Mouse (Mus musculus) CH12.LX (cell line): ENCODE data around the gene 4930447C04Rik. TPM values are rescaled to one million over a fixed set of nuclear protein-coding genes. Genes with fewer than 3 reads are reported as not detected.

Experiments
- DNase-seq: peaks from one replicate; pipeline ENCODE4 v3.0.0-alpha.2; 2013; ENCODE audit errors: extremely low read depth
- H3K27ac ChIP-seq: 2 replicates; pipeline ENCODE4 v1.5.1; 2012; ENCODE audit warnings: low read depth, mild to moderate bottlenecking, control low read depth, moderate library complexity; ENCODE audit not compliant: insufficient read depth
- H3K27me3 ChIP-seq: replicated peaks from 2 replicates; pipeline ENCODE3; 2012; ENCODE audit warnings: inconsistent platforms
- H3K36me3 ChIP-seq, 2 experiments: replicated peaks in 1 of 2; 2 replicates each; pipeline versions ENCODE3 to v1.6.1; 2012; ENCODE audit warnings: inconsistent platforms in 1 of 2, low read length in 1 of 2, mild to moderate bottlenecking in 1 of 2, mixed read lengths in 1 of 2, moderate library complexity in 1 of 2; ENCODE audit not compliant: control insufficient read depth in 1 of 2, insufficient read depth in 1 of 2
- H3K4me1 ChIP-seq, 2 experiments: 2 replicates each; pipeline ENCODE4 v1.6.1; 2012; ENCODE audit warnings: inconsistent platforms in 1 of 2, moderate library complexity in 1 of 2; ENCODE audit not compliant: insufficient read depth in 2 of 2, control insufficient read depth in 1 of 2
- H3K4me2 ChIP-seq: 2 replicates; pipeline ENCODE4 v1.6.1; 2012; ENCODE audit warnings: low read depth, mild to moderate bottlenecking, control low read depth; ENCODE audit not compliant: poor library complexity, insufficient read depth, severe bottlenecking
- H3K4me3 ChIP-seq, 3 experiments: fragments of 150-350 bp in 1 of 3; sonication (generic) in 1 of 3; replicated peaks in 1 of 3; 2 replicates each; pipeline versions ENCODE3 to v1.5.1; 2011 to 2012; ENCODE audit warnings: low read depth in 2 of 3, low read length in 2 of 3, mild to moderate bottlenecking in 2 of 3, moderate library complexity in 2 of 3, control low read depth in 1 of 3, improper control_type of control experiment in 1 of 3, inconsistent platforms in 1 of 3, mixed read lengths in 1 of 3; ENCODE audit not compliant: poor library complexity in 1 of 3
- H3K79me2 ChIP-seq: replicated peaks from 2 replicates; pipeline ENCODE4 v1.6.1; 2012; ENCODE audit warnings: mild to moderate bottlenecking, moderate library complexity; ENCODE audit not compliant: control insufficient read depth, poor library complexity, insufficient read depth, severe bottlenecking; ENCODE audit errors: extremely low read depth
- H3K9ac ChIP-seq: 2 replicates; pipeline ENCODE4 v1.6.1; 2012; ENCODE audit warnings: low read depth, mild to moderate bottlenecking, control low read depth, moderate library complexity; ENCODE audit not compliant: insufficient read depth
- H3K9me3 ChIP-seq: replicated peaks from 2 replicates; pipeline ENCODE3; 2012; ENCODE audit warnings: low read length, inconsistent platforms, mixed read lengths
- CHD1 ChIP-seq: IDR thresholded peaks from 2 replicates; pipeline ENCODE4 v1.6.1; 2012; ENCODE audit warnings: low read depth, low read length, improper control_type of control experiment, inconsistent platforms
- CHD2 ChIP-seq: IDR thresholded peaks from 2 replicates; pipeline ENCODE4 v1.6.1; 2011; ENCODE audit warnings: low read length, improper control_type of control experiment
- EP300 ChIP-seq: IDR thresholded peaks from 2 replicates; pipeline ENCODE4 v1.6.1; 2011; ENCODE audit warnings: low read length, improper control_type of control experiment
- ETS1 ChIP-seq: conservative IDR thresholded peaks from 2 replicates; pipeline ENCODE4 v1.6.1; 2012; ENCODE audit warnings: low read depth, mild to moderate bottlenecking, inconsistent platforms, low read length, improper control_type of control experiment, moderate library complexity
- HCFC1 ChIP-seq: IDR thresholded peaks from 2 replicates; pipeline ENCODE4 v1.6.1; 2012; ENCODE audit warnings: low read depth, mild to moderate bottlenecking, inconsistent platforms, low read length, improper control_type of control experiment
- IRF4 ChIP-seq: IDR thresholded peaks from 2 replicates; pipeline ENCODE4 v1.6.1; 2014; ENCODE audit warnings: low read depth, mild to moderate bottlenecking, inconsistent platforms, low read length, improper control_type of control experiment
- JUN ChIP-seq: IDR thresholded peaks from 2 replicates; pipeline ENCODE4 v1.6.1; 2011; ENCODE audit warnings: low read depth, mild to moderate bottlenecking, low read length, improper control_type of control experiment, moderate library complexity; ENCODE audit not compliant: insufficient read depth
- JUND ChIP-seq: conservative IDR thresholded peaks from 2 replicates; pipeline ENCODE4 v1.6.1; 2011; ENCODE audit warnings: low read depth, low read length, improper control_type of control experiment
- MAFK ChIP-seq: IDR thresholded peaks from 2 replicates; pipeline ENCODE4 v1.6.1; 2011; ENCODE audit warnings: low read length, improper control_type of control experiment; ENCODE audit not compliant: insufficient replicate concordance
- MAX ChIP-seq: IDR thresholded peaks from 2 replicates; pipeline ENCODE4 v1.6.1; 2011; ENCODE audit warnings: low read length, improper control_type of control experiment
- MAZ ChIP-seq: IDR thresholded peaks from 2 replicates; pipeline ENCODE4 v1.6.1; 2012; ENCODE audit warnings: low read depth, mild to moderate bottlenecking, inconsistent platforms, low read length, improper control_type of control experiment, moderate library complexity
- MEF2A ChIP-seq: IDR thresholded peaks from 2 replicates; pipeline ENCODE4 v1.6.1; 2014; ENCODE audit warnings: low read depth, mild to moderate bottlenecking, inconsistent platforms, low read length, improper control_type of control experiment, borderline replicate concordance
- MXI1 ChIP-seq: IDR thresholded peaks from 2 replicates; pipeline ENCODE4 v1.6.1; 2011; ENCODE audit warnings: mild to moderate bottlenecking, low read depth, low read length, improper control_type of control experiment
- MYC ChIP-seq: IDR thresholded peaks from 2 replicates; pipeline ENCODE4 v1.6.1; 2011; ENCODE audit warnings: low read depth, mild to moderate bottlenecking, improper control_type of control experiment, low read length
- NELFE ChIP-seq: IDR thresholded peaks from 2 replicates; pipeline ENCODE4 v1.6.1; 2011; ENCODE audit warnings: low read depth, low read length, improper control_type of control experiment
- PAX5 ChIP-seq: IDR thresholded peaks from 2 replicates; pipeline ENCODE4 v1.6.1; 2012; ENCODE audit warnings: low read length, inconsistent platforms, mixed read lengths
- RCOR1 ChIP-seq: conservative IDR thresholded peaks from 2 replicates; pipeline ENCODE4 v1.6.1; 2012; ENCODE audit warnings: low read depth, mild to moderate bottlenecking, inconsistent platforms, low read length, improper control_type of control experiment
- SMC3 ChIP-seq: IDR thresholded peaks from 2 replicates; pipeline ENCODE4 v1.6.1; 2011; ENCODE audit warnings: low read depth, low read length, improper control_type of control experiment
- TCF12 ChIP-seq: IDR thresholded peaks from 2 replicates; pipeline ENCODE4 v1.6.1; 2014; ENCODE audit warnings: low read depth, mild to moderate bottlenecking, inconsistent platforms, low read length, improper control_type of control experiment
- UBTF ChIP-seq: IDR thresholded peaks from 2 replicates; pipeline ENCODE4 v1.6.1; 2012; ENCODE audit warnings: low read depth, mild to moderate bottlenecking, inconsistent platforms, low read length, improper control_type of control experiment, moderate library complexity
- USF2 ChIP-seq: conservative IDR thresholded peaks from 2 replicates; pipeline ENCODE4 v1.6.1; 2011; ENCODE audit warnings: low read depth, low read length, improper control_type of control experiment
- ZC3H11A ChIP-seq: IDR thresholded peaks from 2 replicates; pipeline ENCODE4 v1.6.1; 2012; ENCODE audit warnings: low read depth, mild to moderate bottlenecking, inconsistent platforms, low read length, improper control_type of control experiment
- ZKSCAN1 ChIP-seq: IDR thresholded peaks from 2 replicates; pipeline ENCODE4 v1.6.1; 2012; ENCODE audit warnings: low read depth, inconsistent platforms, low read length, improper control_type of control experiment, borderline replicate concordance
- ZMIZ1 ChIP-seq: IDR thresholded peaks from 2 replicates; pipeline ENCODE4 v1.6.1; 2012; ENCODE audit warnings: low read depth, mild to moderate bottlenecking, inconsistent platforms, low read length, improper control_type of control experiment
- ZNF384 ChIP-seq: IDR thresholded peaks from 2 replicates; pipeline ENCODE4 v1.6.1; 2012; ENCODE audit warnings: low read depth, low read length, improper control_type of control experiment, inconsistent platforms
- dilution Hi-C: fragments of 300-500 bp; cut with MboI; formaldehyde crosslinking; loops from 2 replicates; pipeline ENCODE4 v1.14.3; 2020; ENCODE audit warnings: low sequenced_read_pairs; ENCODE audit not compliant: extremely low pct_unique_long_range_greater_than_20kb, extremely low pct_ligation_motif_present
- in situ Hi-C: fragments of 300-500 bp; cut with MboI; formaldehyde crosslinking; loops from 3 replicates; pipeline ENCODE4 v1.14.3; 2019; ENCODE audit warnings: low sequenced_read_pairs, low pct_ligation_motif_present, low pct_unique_long_range_greater_than_20kb, mixed read lengths
- polyA plus RNA-seq: library from polyadenylated mRNA; unstranded; fragments of >175 nt; gene quantifications from 2 replicates; pipeline ENCODE4 v1.2.1, GENCODE M21; 2012; ENCODE audit warnings: low read depth; ENCODE audit not compliant: insufficient read length
- total RNA-seq, 2 experiments: library from RNA; depleted of rRNA; stranded (reverse); fragments of 300-350 nt in 1 of 2; fragments of >200 nt in 1 of 2; gene quantifications; 2 replicates each; pipeline ENCODE4 v1.2.3; 2012 to 2014

4930447C04Rik gene
- total and polyA plus RNA-seq, 3 experiments, result 0.52 to 0.89 (median 0.74) TPM

GRCm38 (mm10) chr12:72973161-72973560 is 32.6 kb upstream of the 4930447C04Rik start (continued):
- no peak for TF ChIP-seq MAX
- no peak for TF ChIP-seq ZKSCAN1
- no peak for TF ChIP-seq CHD1
- no peak for TF ChIP-seq PAX5
- TF ChIP-seq NELFE, result no peak
- TF ChIP-seq MEF2A, result no peak
- TF ChIP-seq HCFC1, result no peak
- no peak for TF ChIP-seq MAZ
- no peak for TF ChIP-seq MXI1
- TF ChIP-seq, all 38 proteins: peak for 4

GRCm38 (mm10) chr12:72970620-72971019 is 30.0 kb upstream of the 4930447C04Rik start:
- dilution Hi-C loops (no loop called here), in situ Hi-C loops (loop anchor here (10.0 kb wide), 1 partner anchor 276 kb away; no protein-coding TSS in a partner anchor)
- no peak for TF ChIP-seq ZC3H11A
- no peak for TF ChIP-seq SMC3
- no peak for TF ChIP-seq ZKSCAN1
- TF ChIP-seq HCFC1, result no peak
- TF ChIP-seq CHD2, result no peak
- TF ChIP-seq ZNF384, result no peak
- TF ChIP-seq IRF4, result no peak
- TF ChIP-seq RCOR1, result no peak
- TF ChIP-seq MYC, result no peak
- no peaks in the 10 kb centered on the region for H3K9me3 ChIP-seq
- H3K4me3 ChIP-seq, result no peak overlapping the region
- H3K4me2 ChIP-seq, result no peak overlapping the region
- peaks cover 4 to 22% of the 10 kb centered on the region in 2 experiments; a peak in 2 of 4 replicates for H3K4me1 ChIP-seq
- H3K79me2 ChIP-seq, result no peaks in the 10 kb centered on the region
- H3K9ac ChIP-seq, result no peak overlapping the region
- no peaks in the 10 kb centered on the region for H3K36me3 ChIP-seq
- no peaks in the 10 kb centered on the region for H3K27me3 ChIP-seq
- no peak for DNase-seq
- no peak overlapping the region for H3K27ac ChIP-seq

DNA sequence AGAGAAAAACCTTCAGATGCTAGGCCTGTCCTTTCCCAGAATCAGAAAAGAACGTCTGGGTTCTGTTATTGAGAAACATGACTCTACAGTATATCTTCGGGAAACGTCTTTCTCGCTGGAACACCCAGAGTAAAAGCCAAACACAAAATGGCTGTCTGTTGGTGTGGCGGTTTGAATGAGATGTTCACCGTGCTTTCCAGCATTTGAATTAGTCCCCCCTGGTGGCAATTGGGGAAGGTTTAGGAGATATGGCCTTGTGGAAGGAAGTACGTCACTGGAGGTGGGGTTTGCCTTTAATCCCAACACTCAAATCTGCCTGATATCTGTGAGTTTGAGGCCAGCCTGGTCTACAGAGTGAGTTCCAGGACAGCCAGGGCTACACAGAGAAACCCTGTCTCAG is 27.0 kb upstream of the 4930447C04Rik start:
- H3K36me3 ChIP-seq, result no peaks in the 10 kb centered on the region
- TF ChIP-seq ZNF384 (no peak), RCOR1 (no peak), ZKSCAN1 (no peak), USF2 (no peak), UBTF (no peak), TCF12 (no peak), MAX (no peak), ETS1 (no peak), MAFK (no peak), HCFC1 (no peak), PAX5 (no peak), NELFE (no peak), EP300 (no peak), JUN (no peak), MEF2A (no peak), ZMIZ1 (no peak), MAZ (no peak), SMC3 (no peak), JUND (no peak)
- H3K4me2 ChIP-seq, result no peak overlapping the region
- no peaks in the 10 kb centered on the region for H3K27me3 ChIP-seq
- H3K27ac ChIP-seq, result no peak overlapping the region
- no peak for DNase-seq
- no peak overlapping the region for H3K4me3 ChIP-seq
- in situ Hi-C loops (no loop called here), dilution Hi-C loops (no loop called here)
- H3K9me3 ChIP-seq, result no peaks in the 10 kb centered on the region
- no peak overlapping the region for H3K9ac ChIP-seq
- H3K4me1 ChIP-seq, result peaks cover 3 to 18% of the 10 kb centered on the region in 2 experiments; a peak in 2 of 4 replicates
- no peaks in the 10 kb centered on the region for H3K79me2 ChIP-seq
